Mouse (Mus musculus): ENCODE data around the gene Hexdc.

DNA sequence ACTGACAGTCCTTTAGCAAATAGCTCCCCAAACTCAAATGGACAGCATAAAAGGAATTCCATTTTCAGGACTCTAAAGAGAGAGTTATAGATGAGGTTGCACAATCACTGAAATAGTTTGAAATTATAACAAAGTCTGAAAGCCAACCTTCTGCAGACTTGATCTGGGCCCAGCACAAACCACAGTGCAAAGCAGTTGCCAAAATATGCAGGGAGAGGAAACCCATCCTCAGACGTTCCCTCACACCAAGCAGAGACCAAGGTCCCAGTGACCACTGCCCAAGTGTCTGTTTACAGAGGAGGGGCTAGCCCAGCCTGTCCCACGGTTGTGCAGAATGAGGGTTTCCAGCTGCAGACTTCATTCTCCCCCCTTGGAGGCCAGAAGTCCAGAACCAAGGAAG, 5.6 kb upstream of the Hexdc start:
- TF ChIP-seq POLR2A (IDR thresholded peaks at IDR 0.05; ENCODE audit: borderline replicate concordance, insufficient read depth, low read length) (no peak), CTCF (IDR thresholded peaks at IDR 0.05; ENCODE audit: borderline replicate concordance, insufficient read depth, low read depth, low read length) (no peak)
